Mouse (Mus musculus) ovary, postnatal 14 days (tissue): ENCODE data around the gene Tubd1.

Experiments
- DNase-seq: peaks from one replicate; pipeline ENCODE4 v3.0.0; 2022; ENCODE audit warnings: low spot score

The Tubd1 gene

DNA sequence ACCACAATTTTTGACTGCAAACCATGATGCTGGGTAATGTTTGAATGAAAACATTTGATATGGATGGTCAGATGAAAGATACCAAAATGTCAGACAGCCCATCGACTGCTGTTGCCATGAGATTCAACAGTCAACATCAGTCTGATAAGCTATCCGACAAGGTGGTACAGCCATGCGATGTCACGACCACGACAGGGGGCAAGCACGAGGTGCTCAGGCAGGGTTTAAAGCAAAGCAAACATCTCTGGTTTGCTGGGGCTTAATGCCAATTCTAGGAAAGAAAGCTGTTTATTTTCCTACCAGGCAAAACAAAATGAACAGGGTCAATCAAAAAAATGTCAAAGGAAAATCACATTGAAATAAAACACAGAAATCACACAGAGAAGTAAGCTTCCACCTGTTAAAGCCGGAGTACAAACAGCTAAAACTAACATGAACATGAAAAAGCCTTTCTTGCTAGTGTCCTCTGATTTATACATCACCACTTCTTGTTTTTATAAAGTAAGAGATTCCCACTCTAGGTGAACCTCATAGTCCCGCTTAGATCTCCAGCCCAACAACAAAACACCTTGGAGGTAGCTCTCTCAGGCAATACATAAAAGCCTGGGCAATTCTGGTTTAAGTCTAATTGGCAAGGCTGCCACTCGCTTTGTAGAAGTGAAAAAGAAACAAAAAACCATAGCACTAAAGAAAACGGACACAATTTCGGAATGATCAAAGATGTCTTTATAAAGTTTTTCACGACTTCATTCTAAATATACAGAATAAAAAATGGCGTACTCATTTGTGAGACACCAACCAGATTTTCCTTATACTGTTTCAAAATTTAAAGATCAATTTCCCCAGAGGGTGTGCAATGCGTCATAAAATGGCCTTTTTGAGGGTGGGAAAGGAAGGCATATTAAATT, 39.5 kb downstream of the Tubd1 start:
- no peak for DNase-seq

DNA sequence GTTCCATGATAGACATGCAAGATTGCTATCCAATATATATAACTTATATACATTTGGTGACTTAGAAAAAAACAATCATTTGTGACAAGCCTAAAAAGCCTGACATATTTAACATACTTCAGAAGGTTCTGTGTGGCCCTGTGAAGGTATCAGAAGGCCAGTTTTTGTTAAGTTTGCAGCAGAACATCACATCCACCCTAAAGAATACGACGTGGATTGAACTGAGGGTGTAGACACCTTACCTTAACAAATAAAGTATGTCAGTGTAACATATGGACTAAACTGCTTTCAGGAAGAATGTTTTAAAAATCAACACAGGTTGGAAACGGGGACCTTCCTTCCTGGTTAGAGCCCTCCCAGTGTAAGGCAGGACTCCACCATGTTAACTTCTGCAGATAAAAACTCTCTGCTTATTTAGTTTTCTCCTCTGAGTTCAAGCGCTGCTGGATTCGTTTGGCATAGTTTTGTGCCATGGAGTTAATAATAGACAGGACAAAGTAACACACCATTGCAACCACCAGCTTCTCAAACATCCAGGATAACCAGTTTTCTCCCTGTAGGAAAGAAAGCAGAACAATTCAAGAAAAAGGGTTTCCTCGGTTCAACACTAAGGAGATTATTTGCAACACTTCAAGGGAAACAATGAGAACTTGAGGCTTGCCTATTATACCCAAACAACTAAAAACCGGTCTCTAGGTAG, 40.3 kb downstream of the Tubd1 start:
- DNase-seq: no peak

DNA sequence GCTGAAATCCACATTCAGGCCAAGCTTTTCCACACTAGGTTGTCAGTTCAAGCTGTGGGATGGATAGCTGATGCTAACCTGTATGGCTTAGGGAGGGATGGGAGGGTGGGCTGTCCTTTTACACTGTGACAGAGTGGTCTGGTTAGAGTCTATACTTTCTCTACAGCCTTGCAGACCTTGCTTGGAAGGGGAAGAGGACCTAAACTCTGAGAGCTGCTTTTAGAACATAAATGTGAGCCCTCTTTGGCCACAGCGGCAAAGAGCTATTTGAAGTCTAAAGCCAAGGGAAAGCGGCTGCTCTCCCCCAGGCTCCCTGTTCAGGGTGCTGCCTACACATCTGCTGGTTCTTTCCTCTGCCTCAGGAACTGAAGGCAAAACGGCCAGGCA, 40.8 kb downstream of the Tubd1 start:
- DNase-seq: no peak

DNA sequence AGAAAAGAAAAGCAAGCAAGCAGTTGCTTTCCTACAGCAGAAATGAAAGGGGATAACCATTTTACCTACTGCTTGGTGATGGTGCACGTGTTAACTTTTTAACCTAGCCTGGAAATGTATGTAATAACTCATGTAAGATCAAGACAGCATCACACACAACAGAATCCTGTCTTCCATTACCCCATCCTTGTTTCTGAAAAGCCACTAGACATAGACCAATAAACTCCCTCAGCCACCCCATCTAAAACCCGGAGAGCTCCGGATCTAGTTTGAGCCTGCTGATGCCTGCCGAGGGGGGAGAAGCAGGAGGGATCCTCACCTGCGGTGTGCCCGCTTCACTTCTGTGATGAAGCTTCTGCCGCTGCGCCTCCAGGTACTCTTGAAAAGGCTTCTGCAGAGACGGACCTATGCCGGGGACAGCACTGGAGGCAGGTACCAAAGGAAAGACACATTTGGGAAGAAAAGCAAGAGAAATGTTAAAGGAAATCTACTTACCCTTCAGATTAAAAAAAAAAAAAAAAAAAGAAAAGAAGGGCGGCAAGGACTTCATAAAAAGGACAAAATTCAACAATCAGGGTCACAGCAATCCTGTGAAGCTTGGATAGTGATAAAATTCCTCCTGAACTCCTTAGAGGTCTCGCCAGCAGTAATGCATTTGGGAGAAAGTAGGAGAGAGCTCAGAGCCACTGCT, 41.5 kb downstream of the Tubd1 start:
- no peak for DNase-seq

DNA sequence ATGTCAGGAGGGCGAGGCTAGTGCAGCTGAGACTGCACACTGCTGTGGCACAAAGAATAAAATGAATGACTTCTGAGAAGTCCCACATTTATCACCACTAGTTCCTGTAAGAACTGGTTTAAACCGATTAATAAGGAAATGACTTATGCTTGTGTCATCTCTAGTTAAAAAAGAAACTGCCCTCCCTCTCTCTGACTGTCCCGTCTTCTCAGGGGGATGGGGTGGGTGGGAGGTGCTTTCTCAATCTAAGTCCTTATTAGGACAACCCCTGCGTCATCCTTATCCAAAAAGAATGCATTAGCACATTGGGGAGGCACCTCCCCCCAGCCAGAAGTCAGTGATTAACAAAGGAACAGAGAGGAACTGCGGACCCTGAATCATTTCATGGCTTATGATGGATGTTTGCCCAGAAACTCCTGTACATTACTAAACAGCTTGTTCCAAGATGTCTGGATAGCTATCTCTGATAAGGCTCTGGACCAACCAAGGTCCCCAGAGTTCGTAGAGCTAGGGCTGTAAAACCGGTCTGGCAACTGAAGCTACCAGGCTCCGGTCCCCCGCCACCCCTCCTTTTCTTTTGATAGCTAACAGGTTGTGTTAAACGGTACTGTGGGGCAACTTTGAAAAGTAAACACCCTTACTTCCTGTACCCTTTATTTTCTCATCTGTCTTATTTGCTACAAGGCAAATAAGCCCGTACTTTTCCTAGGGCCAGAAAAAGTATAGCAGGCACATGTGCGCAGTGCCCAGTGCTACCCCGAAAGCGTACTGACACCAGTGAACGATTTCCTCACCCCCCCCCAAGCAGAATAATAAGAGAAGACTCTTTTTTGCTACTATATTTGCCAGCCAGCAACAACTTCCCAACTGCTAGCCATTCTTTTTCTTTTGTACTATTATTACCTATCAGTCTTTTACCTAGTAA, 42.3 kb downstream of the Tubd1 start:
- DNase-seq: no peak

DNA sequence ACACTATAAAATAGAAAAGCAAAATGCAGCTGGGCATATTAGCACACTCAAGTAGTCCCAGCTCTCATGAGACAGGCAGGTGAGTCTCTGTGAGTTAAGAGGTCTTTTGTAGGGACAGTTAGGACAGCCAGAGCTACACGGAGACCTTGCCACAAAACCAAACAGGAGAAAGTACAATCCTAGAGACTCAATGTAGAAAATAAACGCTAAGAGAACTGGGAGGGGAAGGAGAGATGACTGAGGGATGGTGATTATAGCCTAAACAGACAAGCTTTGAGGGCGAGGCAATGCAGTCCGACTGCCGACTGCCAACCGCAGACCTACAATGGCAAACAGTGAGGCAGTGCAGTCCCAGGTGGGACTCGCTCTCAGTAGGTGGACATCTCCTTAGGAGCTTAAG, 43.0 kb downstream of the Tubd1 start:
- no peak for DNase-seq

DNA sequence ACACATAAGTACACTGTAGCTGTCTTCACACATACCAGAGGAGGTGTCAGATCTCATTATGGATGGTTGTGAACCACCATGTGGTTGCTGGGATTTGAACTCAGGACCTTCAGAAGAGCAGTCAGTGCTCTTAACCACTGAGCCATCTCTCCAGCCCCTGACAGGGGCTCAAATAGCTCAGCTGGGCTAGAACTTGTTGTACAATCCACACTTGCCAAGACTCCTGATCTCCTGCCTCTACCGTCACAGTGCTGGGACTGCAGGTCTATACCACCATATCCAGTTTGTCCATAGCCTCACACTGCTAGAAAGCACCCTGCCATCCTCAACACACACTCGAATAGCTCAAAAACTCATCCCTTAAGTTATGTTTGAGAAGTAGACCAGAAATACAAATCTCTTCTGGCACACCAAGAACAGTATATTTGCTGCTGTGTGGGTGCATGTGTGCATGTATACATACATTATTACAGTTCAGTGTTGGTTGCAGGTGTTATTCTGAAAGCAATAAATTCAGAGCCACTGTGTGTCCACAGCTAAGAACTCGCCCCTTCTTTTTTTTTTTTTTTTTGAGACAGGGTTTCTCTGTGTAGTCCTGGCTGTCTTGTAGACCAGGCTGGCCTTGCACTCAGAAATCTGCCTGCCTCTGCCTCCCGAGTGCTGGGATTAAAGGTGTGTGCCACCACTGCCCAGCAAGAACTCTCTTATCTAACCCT, 44.0 kb downstream of the Tubd1 start:
- DNase-seq: no peak

DNA sequence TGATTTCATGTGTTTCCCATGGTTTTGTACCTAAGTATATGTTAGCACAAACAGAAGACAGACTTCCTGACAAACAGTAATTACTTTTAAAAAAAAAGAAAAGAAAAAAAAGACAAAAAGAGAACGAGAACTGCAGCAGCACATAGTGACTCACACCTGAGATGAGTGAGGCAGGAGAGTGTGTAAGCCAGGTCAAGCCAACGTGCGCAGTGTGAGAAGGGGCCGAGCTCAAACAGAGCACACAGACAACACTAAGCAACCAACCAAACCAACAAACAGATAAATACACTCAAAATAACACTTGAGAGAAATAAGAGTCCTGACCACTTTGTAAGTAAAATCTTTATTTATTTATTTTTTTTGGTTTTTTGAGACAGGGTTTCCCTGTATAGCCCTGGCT, 45.3 kb downstream of the Tubd1 start:
- DNase-seq: no peak

DNA sequence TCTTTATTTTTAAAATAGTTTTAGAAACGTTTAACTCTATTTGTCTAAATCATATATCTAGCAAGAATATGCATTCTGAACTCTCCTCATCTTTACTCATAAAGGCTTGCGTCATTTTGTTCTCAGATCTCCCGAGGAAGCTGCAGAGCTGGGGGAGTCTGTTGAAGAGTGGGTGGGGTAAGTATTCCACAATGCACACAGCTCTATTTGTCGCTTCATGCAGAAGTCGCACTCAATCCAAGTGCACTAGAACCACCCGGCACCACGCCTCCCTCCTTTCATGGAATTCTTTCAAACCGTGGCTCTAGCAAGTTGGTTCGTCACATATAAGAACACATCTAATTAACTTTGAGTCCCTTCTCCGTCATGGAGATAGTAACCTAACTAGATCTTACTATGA, 45.8 kb downstream of the Tubd1 start:
- no peak for DNase-seq

DNA sequence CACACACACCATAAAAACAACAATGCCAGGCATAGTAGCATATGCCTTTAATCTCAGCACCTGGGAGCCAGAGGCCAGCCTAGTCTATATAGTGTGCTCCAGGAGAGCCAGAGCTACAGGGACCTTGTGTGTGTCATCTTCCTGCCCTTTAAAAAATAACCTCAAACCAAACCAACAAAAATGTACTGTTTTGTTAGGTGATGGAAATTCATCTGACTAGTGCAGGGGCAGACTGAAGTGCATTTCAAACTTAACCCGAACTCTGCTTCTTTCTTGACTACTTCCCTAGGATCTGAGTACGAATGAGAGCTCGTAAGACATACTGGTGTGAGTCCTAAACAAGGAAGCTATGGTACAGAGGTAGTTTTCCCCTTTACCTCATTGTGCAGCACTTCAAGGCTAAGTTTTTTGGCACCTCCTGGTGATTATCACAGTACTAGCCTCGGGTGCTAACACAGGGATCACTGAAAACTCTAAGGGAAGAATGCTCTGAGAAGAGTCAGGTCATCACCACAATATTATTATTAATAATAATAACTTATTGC, 46.6 kb downstream of the Tubd1 start:
- no peak for DNase-seq

DNA sequence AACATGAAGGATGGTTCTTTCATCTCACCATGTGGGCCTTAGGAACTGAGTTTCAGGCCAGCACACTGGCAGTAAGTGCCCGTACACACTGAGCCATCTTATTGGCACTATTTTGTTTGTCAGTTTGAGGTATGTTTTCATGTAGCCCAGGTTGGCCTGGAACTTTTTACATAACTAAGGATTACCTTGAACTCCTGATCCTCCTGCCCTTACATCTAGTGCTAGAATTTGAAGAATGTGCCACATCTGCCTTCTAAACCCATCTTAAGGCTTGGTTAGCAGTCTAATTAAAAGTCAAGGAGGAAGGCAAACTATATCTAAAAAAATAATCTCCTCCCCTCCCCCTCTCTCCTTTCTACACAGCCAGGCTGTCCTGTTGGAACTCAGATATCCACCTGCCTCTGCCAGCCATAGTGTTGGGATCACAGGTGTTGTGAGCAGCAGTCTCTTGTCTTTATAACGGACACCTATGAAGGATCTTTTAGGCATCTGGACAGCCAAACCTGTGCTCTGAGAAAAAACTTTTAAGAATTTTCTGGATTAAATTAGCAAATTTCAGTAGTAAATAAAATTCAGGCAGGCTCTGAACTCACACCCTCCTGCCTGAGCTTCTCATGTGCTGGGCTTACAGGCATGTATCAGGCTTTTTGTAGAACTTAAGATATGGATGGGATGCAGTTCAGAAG, 47.3 kb downstream of the Tubd1 start:
- DNase-seq: no peak

DNA sequence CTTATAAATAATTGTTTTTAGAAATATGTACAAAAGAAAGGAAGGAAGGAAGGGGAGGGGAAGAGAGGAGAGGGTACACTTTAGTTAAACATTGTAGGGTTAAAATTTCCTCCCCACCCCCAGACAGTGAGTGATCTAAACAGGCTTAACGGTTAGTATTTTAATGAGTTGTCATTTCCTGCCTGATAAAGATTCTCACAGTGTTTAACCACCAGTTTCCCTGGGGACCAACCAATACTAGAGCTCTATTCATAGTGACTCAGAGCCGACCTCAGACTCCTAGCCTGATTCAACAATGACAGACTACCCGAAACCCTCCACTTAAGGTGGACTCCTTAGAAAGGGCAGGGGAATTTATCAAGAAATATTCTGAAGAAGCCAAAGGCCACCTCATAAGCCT, 48.2 kb downstream of the Tubd1 start:
- no peak for DNase-seq

DNA sequence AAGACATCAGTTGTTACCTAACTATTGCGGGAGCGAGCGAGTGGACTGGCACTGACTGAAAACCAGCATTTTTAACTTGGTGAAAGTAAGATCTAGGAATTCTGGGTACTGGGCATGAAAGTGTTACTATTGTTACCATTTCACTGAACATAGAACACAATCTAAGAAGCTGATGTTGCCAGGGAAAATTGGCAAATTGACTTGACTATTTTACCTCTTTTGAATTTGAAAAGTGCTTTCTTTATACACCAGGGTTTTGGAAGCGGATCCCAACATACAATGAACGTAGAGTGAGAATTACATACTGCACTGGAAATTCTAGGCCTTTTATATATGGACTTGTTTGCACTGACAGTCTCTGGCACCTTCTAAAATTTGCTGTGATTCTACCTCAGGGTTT, 48.7 kb downstream of the Tubd1 start:
- no peak for DNase-seq

DNA sequence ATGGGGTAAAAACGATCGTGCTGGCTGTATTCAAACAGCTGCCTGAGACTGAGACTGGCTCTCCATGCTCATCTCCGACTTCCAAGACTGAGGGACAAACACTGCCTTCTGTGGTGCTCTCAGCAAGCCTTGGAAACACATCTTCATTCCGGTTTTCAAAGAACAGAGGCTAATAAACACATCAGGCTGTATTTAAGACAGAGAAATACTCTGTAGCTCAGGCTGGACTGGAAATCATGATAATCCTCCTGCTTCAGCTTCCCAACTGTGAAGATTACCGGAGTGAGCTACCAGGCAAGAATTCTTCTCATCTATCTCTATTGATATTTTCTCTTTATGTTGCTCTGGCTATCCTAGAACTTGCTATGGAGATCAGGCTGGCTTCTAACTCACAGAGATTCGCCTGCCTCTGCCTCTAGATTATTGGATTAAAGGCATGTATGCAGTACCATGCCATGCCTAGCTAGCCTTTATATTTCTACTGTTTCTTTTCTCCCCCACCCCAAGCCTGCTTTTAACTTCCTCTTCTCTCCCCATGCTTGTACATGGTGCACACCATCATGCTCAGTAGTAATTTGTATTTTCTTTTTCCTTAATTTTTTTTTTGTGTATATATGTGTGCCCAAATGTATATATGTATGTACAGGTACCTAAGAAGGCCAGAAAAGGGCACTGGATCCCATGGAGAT, 49.5 kb downstream of the Tubd1 start:
- no peak for DNase-seq

DNA sequence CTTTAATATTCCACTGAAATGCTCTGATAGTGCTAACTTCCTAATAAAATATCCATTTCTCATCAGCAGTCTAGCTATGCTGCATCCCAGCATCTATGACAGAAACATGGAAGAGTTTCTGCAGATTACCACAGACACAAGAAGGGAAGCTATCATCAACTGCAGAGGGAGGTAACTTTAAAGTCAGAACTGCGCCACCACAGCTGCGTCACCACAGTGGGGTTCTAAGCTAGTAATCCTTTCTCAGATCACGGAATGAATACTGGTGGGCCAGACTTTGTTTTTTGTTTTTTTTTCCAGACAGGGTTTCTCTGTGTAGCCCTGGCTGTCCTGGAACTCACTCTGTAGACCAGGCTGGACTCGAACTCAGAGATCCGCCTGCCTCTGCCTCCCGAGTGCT, 50.6 kb downstream of the Tubd1 start:
- no peak for DNase-seq

DNA sequence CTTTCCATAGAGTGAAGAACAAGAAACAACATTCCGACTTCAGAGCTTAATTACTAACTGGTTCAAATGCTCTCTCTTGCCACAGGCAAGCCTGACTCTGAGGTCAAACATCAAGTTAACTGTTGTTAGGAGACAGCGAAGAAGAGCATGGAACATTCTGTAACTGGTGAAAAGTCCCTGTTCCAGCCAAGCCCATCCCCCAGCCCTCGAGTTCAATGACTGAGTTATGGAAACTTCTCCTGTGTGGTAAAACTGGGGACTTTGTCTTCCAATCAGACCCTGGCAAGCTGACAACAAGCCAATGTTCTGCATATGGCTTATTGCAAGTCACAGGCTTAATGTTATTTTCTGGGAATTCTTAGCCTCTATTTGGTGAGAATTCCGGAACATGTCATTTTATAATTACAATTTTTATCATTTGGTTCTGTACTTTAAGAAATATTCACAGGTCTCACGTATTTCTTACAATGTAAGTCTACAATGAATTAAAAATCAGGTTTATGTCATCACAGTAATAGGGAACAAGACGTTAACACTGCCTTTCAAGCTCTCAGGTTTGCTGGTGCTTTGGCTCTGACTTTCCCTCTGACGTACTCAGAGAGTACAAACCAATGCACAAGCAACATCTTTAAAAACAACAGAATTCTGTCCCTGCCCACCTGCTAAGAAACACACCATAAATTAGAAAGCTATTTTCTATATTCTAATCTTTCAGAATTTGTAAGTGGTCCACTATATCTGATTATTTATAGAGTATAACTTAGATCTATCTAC, 51.6 kb downstream of the Tubd1 start:
- no peak for DNase-seq

DNA sequence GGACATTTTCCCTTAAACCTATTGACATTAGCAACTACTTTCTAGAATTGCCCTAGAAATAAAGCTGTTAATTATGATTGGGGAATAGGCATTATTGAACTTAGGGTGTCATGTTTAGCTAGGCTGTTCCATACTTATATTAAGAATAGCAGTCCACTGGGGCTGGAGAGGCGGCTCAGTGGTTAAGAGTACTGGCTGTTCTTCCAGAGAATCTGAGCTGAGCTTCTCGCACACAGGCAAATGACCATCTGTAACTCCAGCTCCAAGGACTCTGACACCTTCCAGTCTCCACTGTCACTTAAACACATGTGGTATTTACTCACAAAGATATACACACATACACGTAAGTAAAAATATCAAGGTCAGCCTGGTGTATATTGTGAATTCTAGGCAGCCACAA, 52.2 kb downstream of the Tubd1 start:
- no peak for DNase-seq

DNA sequence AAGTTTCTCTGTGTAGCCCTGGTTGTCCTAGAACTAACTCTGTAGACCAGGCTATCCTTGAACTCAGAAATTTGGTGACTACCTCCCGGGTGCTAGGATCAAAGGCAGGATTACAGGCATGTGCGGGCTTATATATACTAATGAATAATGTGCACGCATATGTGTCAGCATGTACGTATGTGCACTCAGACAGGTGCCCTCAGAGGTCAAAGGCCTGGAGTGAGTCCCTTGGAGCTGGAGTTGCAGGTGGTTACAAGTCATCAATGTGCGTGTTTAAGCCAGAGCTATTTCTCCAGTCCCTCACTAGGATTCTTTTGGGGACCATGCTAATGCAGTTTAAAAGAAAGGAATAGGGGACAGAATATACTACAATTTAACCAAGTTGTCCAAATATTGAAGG, 53.4 kb downstream of the Tubd1 start:
- no peak for DNase-seq

DNA sequence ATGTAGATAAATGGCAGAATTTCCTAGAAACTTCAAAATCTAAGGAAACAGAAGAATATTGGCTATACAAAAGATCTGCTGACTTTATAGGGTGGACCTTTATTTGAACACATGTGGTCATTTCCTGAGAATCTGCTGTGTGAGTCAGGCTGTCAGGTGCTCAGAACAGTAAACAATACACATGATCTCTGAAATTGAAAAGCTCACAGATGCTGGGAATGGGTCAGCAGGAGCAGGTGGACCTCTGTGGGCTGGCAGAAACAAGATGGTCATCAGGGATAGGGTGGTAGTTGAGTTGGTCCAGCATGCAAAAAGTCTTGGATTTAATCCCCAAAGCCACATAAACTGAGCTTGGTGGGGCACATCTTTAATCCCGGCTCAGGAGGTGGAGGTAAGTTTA, 53.8 kb downstream of the Tubd1 start:
- DNase-seq: no peak
